Mouse (Mus musculus) brown adipose tissue, adult 24 weeks (tissue): ENCODE measurements around the gene Ppm1l. TPM values are rescaled to one million over a fixed set of nuclear protein-coding genes. Genes with fewer than 3 reads are reported as not detected.

Experiments
- H3K27ac ChIP-seq: fragments of 200-500 bp; replicated peaks from 2 replicates; pipeline ENCODE4 v1.5.1; 2012; ENCODE audit warnings: low read depth, mild to moderate bottlenecking, low read length
- H3K4me1 ChIP-seq: fragments of 200-500 bp; 2 replicates; pipeline ENCODE4 v1.6.1; 2012; ENCODE audit warnings: low read length, mixed read lengths; ENCODE audit not compliant: control insufficient read depth, insufficient read depth, insufficient read length
- H3K4me3 ChIP-seq: fragments of 200-500 bp; 2 replicates; pipeline ENCODE4 v1.5.1; 2012; ENCODE audit warnings: low read depth, mild to moderate bottlenecking, low read length, moderate library complexity; ENCODE audit not compliant: insufficient read depth
- polyA plus RNA-seq: library from polyadenylated mRNA; stranded (reverse); fragments of >200 nt; gene quantifications from 2 replicates; pipeline ENCODE4 v1.2.4, GENCODE M21; 2012; ENCODE audit not compliant: missing spikeins, insufficient read depth, insufficient read length

Gene Ppm1l
- polyA plus RNA-seq, 1 experiment = 5.0 TPM

GRCm38 (mm10) chr3:69349973-69350372 is 33.3 kb downstream of the Ppm1l start:
- Histone ChIP-seq H3K4me3 (no peak overlapping the region), H3K4me1 (no peaks in the 10 kb centered on the region), H3K27ac (no peak overlapping the region)

- no peaks in the 10 kb centered on the region for H3K4me1 ChIP-seq
- no peak overlapping the region for H3K4me3 ChIP-seq
- H3K27ac ChIP-seq = no peak overlapping the region
Measured at GRCm38 (mm10) chr3:69352194-69352593, 35.5 kb downstream of the Ppm1l start.

DNA sequence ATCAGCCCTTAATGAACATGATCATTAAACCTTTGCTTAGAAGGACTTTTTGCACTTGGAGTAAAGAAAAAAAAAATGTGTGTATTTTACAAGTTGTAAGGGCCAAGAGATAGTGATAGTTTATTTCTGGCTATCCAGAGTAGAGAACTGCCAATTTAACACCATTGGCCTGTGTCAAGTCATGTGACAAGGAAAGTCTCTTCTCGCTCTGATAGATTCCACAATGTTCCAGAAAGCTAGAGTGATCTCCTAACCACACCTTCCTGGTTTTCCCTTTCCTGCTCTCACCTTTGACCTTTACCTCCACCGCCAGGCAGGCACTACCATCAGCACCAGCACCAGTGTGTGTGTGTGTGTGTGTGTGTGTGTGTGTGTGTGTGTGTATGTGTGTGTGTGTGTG is 38.0 kb downstream of the Ppm1l start:
- no peak overlapping the region for H3K27ac ChIP-seq
- H3K4me1 ChIP-seq = no peaks in the 10 kb centered on the region
- no peak overlapping the region for H3K4me3 ChIP-seq

DNA sequence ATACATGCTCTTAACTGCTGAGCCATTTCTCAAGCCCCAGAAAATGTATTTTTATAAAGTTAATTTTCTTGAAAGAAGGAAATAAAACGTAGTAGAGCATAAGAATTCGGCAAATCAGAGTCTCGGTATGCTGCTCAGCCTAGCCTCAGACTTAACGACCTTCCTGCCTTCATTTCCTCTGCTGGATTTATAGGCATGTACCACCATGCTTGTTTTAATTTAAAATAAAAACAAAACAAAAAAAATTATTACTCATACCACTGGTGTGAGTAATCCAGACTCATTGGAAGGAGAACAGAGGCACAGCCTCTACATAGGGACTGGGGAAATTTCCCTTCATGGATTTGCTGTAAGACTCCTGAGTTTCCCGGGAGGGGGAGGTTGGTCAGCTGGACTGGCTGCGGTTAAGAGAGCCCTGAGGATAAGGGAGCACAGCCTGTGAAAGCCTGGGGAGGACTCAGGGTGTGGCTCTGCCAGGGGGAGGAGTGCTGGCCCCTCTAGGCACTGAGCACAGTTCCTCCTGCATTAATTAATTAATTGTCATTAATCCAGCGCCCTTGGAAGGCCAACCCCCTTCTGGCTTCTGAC is 39.5 kb downstream of the Ppm1l start:
- no peaks in the 10 kb centered on the region for H3K4me1 ChIP-seq
- no peak overlapping the region for H3K27ac ChIP-seq
- H3K4me3 ChIP-seq = no peak overlapping the region

- H3K4me3 ChIP-seq = no peak overlapping the region
- H3K4me1 ChIP-seq = peaks cover 4% of the 10 kb centered on the region; the same call in 1 of the 2 replicates
- no peak overlapping the region for H3K27ac ChIP-seq
Measured at GRCm38 (mm10) chr3:69356781-69357180, 40.1 kb downstream of the Ppm1l start.

DNA sequence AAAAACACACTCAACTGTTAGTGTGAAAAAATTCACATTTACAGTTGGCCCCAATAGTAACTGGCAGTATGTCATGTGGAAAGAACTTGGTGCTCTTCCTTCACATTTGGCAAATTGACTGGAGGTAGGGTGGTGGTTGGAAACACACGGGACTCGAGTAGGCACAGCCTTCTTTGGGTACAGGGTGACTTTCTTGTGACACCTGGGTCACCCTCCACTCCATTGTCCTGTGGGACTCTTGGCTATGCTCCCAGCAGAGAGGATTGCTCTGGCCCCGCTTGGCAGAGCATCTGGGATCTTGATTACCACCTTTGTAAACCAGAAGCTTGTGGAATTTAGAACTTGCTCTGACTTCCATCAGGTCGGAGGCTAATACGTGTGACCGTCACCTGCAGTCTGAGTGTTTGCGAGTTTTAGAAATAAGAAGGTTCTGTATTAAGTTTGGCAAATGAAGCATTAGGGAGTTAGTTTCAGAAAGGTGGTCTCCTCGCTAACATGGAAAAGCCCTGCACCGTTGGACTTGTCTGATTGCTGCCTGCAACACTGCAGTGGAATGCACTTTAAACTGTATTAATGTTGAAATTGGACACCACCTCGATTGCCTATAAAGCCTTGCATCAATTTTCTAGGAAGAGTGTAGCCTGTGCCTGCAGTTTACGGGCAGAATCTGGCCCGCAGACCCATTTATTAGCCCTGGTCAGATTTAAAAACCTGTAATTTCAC is 41.4 kb downstream of the Ppm1l start:
- H3K27ac ChIP-seq = no peak overlapping the region
- no peak overlapping the region for H3K4me3 ChIP-seq
- peaks cover 4% of the 10 kb centered on the region; the same call in 1 of the 2 replicates for H3K4me1 ChIP-seq

DNA sequence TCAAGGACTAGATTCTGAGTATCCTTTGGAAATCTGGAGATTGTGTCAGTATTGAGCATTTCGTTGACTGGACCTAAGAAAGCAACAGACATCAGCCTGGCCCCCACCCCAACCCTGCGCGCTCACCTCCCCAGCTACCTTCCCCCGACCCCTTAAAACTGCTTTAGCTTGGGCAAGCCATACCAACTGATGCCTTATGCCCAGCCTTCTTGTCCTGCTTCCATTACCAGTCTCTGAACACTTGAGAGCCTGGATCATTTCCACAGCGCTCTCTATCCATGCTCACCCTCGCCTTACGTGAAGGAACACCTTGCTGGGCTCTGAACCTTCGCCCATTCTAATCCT is 41.9 kb downstream of the Ppm1l start:
- Histone ChIP-seq H3K4me3 (no peak overlapping the region), H3K27ac (no peak overlapping the region), H3K4me1 (peaks cover 4% of the 10 kb centered on the region; the same call in 1 of the 2 replicates)

- peaks cover 6% of the 10 kb centered on the region; the same call in 1 of the 2 replicates for H3K4me1 ChIP-seq
- no peak overlapping the region for H3K4me3 ChIP-seq
- H3K27ac ChIP-seq = no peak overlapping the region
Measured at GRCm38 (mm10) chr3:69360263-69360895, 43.7 kb downstream of the Ppm1l start.

- no peak overlapping the region for H3K4me3 ChIP-seq
- H3K4me1 ChIP-seq = peaks cover 6% of the 10 kb centered on the region; the same call in 1 of the 2 replicates
- H3K27ac ChIP-seq = no peak overlapping the region
Measured at GRCm38 (mm10) chr3:69361487-69362349, 45.1 kb downstream of the Ppm1l start.

GRCm38 (mm10) chr3:69362350-69362790 is 45.7 kb downstream of the Ppm1l start:
- no peak overlapping the region for H3K27ac ChIP-seq
- peaks cover 6% of the 10 kb centered on the region; the same call in 1 of the 2 replicates for H3K4me1 ChIP-seq
- H3K4me3 ChIP-seq = no peak overlapping the region

GRCm38 (mm10) chr3:69362906-69363305 is 46.2 kb downstream of the Ppm1l start:
- H3K27ac ChIP-seq = no peak overlapping the region
- H3K4me1 ChIP-seq = peaks cover 6% of the 10 kb centered on the region; the same call in 1 of the 2 replicates
- H3K4me3 ChIP-seq = no peak overlapping the region

GRCm38 (mm10) chr3:69364151-69364550 is 47.5 kb downstream of the Ppm1l start:
- Histone ChIP-seq H3K27ac (no peak overlapping the region), H3K4me1 (peaks cover 6% of the 10 kb centered on the region; the same call in 1 of the 2 replicates), H3K4me3 (no peak overlapping the region)

DNA sequence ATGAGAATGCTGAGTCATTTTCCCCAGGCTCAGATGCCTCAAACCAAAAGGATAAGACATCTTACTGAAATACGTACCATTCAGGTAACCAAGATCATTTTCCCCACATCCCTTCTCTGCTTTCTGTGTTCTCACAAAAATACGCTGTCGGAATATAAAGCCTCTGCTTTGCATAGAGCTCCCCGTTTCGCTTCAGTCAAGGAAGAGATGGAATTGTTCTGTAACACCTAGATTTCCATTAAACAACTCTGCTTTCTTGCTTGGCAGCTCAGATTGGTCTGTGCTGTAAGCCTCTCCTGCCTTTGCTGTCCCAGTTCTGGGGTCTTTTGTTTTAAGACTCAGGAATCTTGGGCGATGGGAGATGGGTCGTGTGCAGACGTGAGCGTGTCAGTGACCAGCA is 51.3 kb downstream of the Ppm1l start:
- no peak overlapping the region for H3K4me3 ChIP-seq
- peaks cover 4% of the 10 kb centered on the region; the same call in 1 of the 2 replicates for H3K4me1 ChIP-seq
- H3K27ac ChIP-seq = no peak overlapping the region

GRCm38 (mm10) chr3:69372731-69373130 is 56.1 kb downstream of the Ppm1l start:
- H3K4me1 ChIP-seq = peaks cover 2% of the 10 kb centered on the region; the same call in 1 of the 2 replicates
- no peak overlapping the region for H3K27ac ChIP-seq

More at GRCm38 (mm10) chr3:69372731-69373130, 56.1 kb downstream of the Ppm1l start:
- H3K4me3 ChIP-seq = no peak overlapping the region
